Mouse (Mus musculus): ENCODE data around the gene Ints6. TPM values are rescaled to one million over a fixed set of nuclear protein-coding genes. Genes with fewer than 3 reads are reported as not detected.

The Ints6 gene
- polyA plus RNA-seq, 1 experiment: 20.1 TPM

DNA sequence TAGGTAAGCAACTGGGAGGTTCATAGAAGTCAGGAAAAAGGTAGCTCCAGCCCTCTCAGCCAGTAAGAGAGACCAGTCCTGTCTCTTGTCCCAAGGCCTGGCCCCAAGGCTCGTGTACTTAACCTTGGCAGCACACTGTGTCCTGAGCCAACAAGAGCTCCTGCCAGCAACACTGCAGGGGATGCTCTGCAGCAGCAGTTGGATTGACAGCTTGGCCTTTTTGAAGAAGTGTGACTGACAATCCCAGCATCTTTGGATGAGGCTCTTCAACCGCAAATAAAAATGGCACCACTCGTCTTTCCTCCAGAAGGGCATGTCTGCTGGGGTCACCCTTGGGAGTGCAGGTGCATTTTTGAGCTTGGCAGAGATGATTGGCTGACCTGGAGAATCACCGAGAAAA, 120.6 kb downstream of the Ints6 start:
- H3K27ac ChIP-seq (ENCODE audit: insufficient read depth, low read depth, low read length): no peak overlapping the region
- TF ChIP-seq CTCF (IDR thresholded peaks at IDR 0.05; ENCODE audit: low read depth, low read length) (no peak), POLR2A (IDR thresholded peaks at IDR 0.05; ENCODE audit: borderline replicate concordance, low read depth, low read length) (no peak)
- H3K4me3 ChIP-seq (ENCODE audit: insufficient read depth, low read length): no peak overlapping the region
- H3K4me1 ChIP-seq (ENCODE audit: control insufficient read depth, insufficient read depth, low read length): no peaks in the 10 kb centered on the region

GRCm38 (mm10) chr14:62639551-62639950, 121.4 kb downstream of the Ints6 start:
- H3K27ac ChIP-seq (ENCODE audit: insufficient read depth, low read depth, low read length): no peak overlapping the region
- TF ChIP-seq CTCF (IDR thresholded peaks at IDR 0.05; ENCODE audit: low read depth, low read length): no peak
- TF ChIP-seq POLR2A (IDR thresholded peaks at IDR 0.05; ENCODE audit: borderline replicate concordance, low read depth, low read length): no peak
- H3K4me1 ChIP-seq (ENCODE audit: control insufficient read depth, insufficient read depth, low read length): no peaks in the 10 kb centered on the region
- no peak overlapping the region for H3K4me3 ChIP-seq (ENCODE audit: insufficient read depth, low read length)

GRCm38 (mm10) chr14:62639111-62639510, 121.9 kb downstream of the Ints6 start:
- H3K27ac ChIP-seq (ENCODE audit: insufficient read depth, low read depth, low read length): no peak overlapping the region
- no peak for TF ChIP-seq CTCF (IDR thresholded peaks at IDR 0.05; ENCODE audit: low read depth, low read length)
- TF ChIP-seq POLR2A (IDR thresholded peaks at IDR 0.05; ENCODE audit: borderline replicate concordance, low read depth, low read length): no peak
- H3K4me1 ChIP-seq (ENCODE audit: control insufficient read depth, insufficient read depth, low read length): no peaks in the 10 kb centered on the region
- H3K4me3 ChIP-seq (ENCODE audit: insufficient read depth, low read length): no peak overlapping the region

- no peak overlapping the region for H3K4me3 ChIP-seq (ENCODE audit: insufficient read depth, low read length)
- TF ChIP-seq POLR2A (IDR thresholded peaks at IDR 0.05; ENCODE audit: borderline replicate concordance, low read depth, low read length) (no peak), CTCF (IDR thresholded peaks at IDR 0.05; ENCODE audit: low read depth, low read length) (no peak)
- H3K4me1 ChIP-seq (ENCODE audit: control insufficient read depth, insufficient read depth, low read length): no peaks in the 10 kb centered on the region
- H3K27ac ChIP-seq (ENCODE audit: insufficient read depth, low read depth, low read length): no peak overlapping the region
Measured at GRCm38 (mm10) chr14:62638345-62638702, 122.6 kb downstream of the Ints6 start.

- Histone ChIP-seq H3K4me1 (ENCODE audit: control insufficient read depth, insufficient read depth, low read length) (no peaks in the 10 kb centered on the region), H3K4me3 (ENCODE audit: insufficient read depth, low read length) (no peak overlapping the region), H3K27ac (ENCODE audit: insufficient read depth, low read depth, low read length) (no peak overlapping the region)
- TF ChIP-seq POLR2A (IDR thresholded peaks at IDR 0.05; ENCODE audit: borderline replicate concordance, low read depth, low read length) (no peak), CTCF (IDR thresholded peaks at IDR 0.05; ENCODE audit: low read depth, low read length) (no peak)
Measured at GRCm38 (mm10) chr14:62637436-62638344, 123.3 kb downstream of the Ints6 start.

DNA sequence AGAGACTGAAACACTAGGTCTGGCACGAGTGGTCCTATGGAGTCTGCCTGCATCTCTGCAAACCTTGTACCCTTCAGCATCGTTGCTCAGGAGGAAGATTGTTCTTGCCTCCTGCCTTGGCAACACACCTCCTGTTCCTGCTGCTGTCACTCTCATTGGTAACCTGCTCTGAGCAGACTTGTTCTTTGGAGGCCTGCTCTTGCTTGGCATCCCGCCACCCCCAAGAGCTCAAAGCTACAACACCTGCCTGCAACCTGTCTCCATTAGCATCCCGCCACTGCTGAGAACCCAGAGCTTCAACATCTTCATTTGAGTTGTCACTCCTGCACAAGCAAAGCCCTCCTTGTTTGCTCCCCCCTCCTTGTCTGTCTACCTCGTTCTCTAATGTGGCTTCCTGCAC, 133.0 kb downstream of the Ints6 start:
- no peak overlapping the region for H3K4me3 ChIP-seq (ENCODE audit: insufficient read depth, low read length)
- peaks cover 5% of the 10 kb centered on the region; the same call in 1 of the 2 replicates for H3K4me1 ChIP-seq (ENCODE audit: control insufficient read depth, insufficient read depth, low read length)
- H3K27ac ChIP-seq (ENCODE audit: insufficient read depth, low read depth, low read length): no peak overlapping the region
- no peak for TF ChIP-seq POLR2A (IDR thresholded peaks at IDR 0.05; ENCODE audit: borderline replicate concordance, low read depth, low read length)
- no peak for TF ChIP-seq CTCF (IDR thresholded peaks at IDR 0.05; ENCODE audit: low read depth, low read length)

Other genes starting within 250 kb of the Ints6 start
- not detected in 2 replicates for gene Fam124a, start 205.4 kb downstream of the Ints6 start, polyA plus RNA-seq (2012; ENCODE audit: insufficient read depth, insufficient read length, missing spikeins)
- not detected in 2 replicates for gene Gm4131, start 194.2 kb downstream of the Ints6 start, polyA plus RNA-seq (2012; ENCODE audit: insufficient read depth, insufficient read length, missing spikeins)
- not detected in 2 replicates for gene Serpine3, start 97.5 kb downstream of the Ints6 start, polyA plus RNA-seq (2012; ENCODE audit: insufficient read depth, insufficient read length, missing spikeins)
- gene Wdfy2, start 76.5 kb upstream of the Ints6 start, polyA plus RNA-seq (2012; ENCODE audit: insufficient read depth, insufficient read length, missing spikeins): 80.6 and 83.5 TPM in 2 replicates
- gene Defb48, start 223.3 kb upstream of the Ints6 start, polyA plus RNA-seq (2012; ENCODE audit: insufficient read depth, insufficient read length, missing spikeins): not detected in 2 replicates
- gene Defb47, start 236.9 kb upstream of the Ints6 start, polyA plus RNA-seq (2012; ENCODE audit: insufficient read depth, insufficient read length, missing spikeins): not detected in 2 replicates